Mouse (Mus musculus) myocyte (in vitro differentiated cells): Measurements from ENCODE around the gene Krtap1-3. TPM values are rescaled to one million over a fixed set of nuclear protein-coding genes. Genes with fewer than 3 reads are reported as not detected.

Source experiments
- H3K27me3 ChIP-seq: one replicate; pipeline ENCODE4 v1.6.1; 2011; ENCODE audit not compliant: control insufficient read depth, insufficient read depth, insufficient read length
- H3K36me3 ChIP-seq: one replicate; pipeline ENCODE4 v1.6.1; 2011; ENCODE audit not compliant: control insufficient read depth, insufficient read depth
- H3K4me2 ChIP-seq: one replicate; pipeline ENCODE4 v1.6.1; 2011; ENCODE audit warnings: low read depth, control low read depth
- H3K4me3 ChIP-seq: one replicate; pipeline ENCODE4 v1.5.1; 2011; ENCODE audit warnings: mild to moderate bottlenecking, control low read depth, moderate library complexity
- H3K79me2 ChIP-seq: one replicate; pipeline ENCODE4 v1.6.1; 2011; ENCODE audit not compliant: control insufficient read depth, insufficient read depth
- H3ac ChIP-seq: one replicate; pipeline ENCODE4 v1.6.1; 2011; ENCODE audit not compliant: control insufficient read depth, insufficient read length
- CEBPB ChIP-seq: IDR thresholded peaks from 2 replicates; pipeline ENCODE4 v1.6.1; 2011; ENCODE audit warnings: mild to moderate bottlenecking, moderate library complexity; ENCODE audit not compliant: poor library complexity, insufficient read depth, severe bottlenecking
- E2F4 ChIP-seq: IDR thresholded peaks from one replicate; pipeline ENCODE4 v1.6.1; 2011; ENCODE audit warnings: mild to moderate bottlenecking, control low read depth, moderate library complexity; ENCODE audit not compliant: insufficient read depth
- MAX ChIP-seq: IDR thresholded peaks from one replicate; pipeline ENCODE4 v1.6.1; 2011; ENCODE audit warnings: low read depth, mild to moderate bottlenecking, control low read depth
- MYOD1 ChIP-seq, 3 experiments: IDR thresholded peaks; one replicate each; pipeline ENCODE4 v1.6.1; 2011; ENCODE audit warnings: control low read depth in 2 of 3, low read depth in 2 of 3, mild to moderate bottlenecking in 2 of 3, moderate library complexity in 1 of 3; ENCODE audit not compliant: insufficient read length in 2 of 3, control insufficient read depth in 1 of 3
- MYOG ChIP-seq, 3 experiments: IDR thresholded peaks; one replicate each; pipeline ENCODE4 v1.6.1; 2011; ENCODE audit warnings: control low read depth in 2 of 3, low read depth in 2 of 3, mild to moderate bottlenecking in 2 of 3; ENCODE audit not compliant: insufficient read length in 2 of 3, control insufficient read depth in 1 of 3, insufficient read depth in 1 of 3
- POLR2A ChIP-seq: IDR thresholded peaks from one replicate; pipeline ENCODE4 v1.6.1; 2011; ENCODE audit warnings: low read depth, mild to moderate bottlenecking, control low read depth, moderate library complexity; ENCODE audit not compliant: insufficient read length
- POLR2AphosphoS2 ChIP-seq: IDR thresholded peaks from one replicate; pipeline ENCODE4 v1.6.1; 2011; ENCODE audit warnings: low read depth, control low read depth; ENCODE audit not compliant: insufficient read length
- REST ChIP-seq: IDR thresholded peaks from one replicate; pipeline ENCODE4 v1.6.1; 2011; ENCODE audit warnings: mild to moderate bottlenecking, control low read depth, moderate library complexity; ENCODE audit not compliant: insufficient read depth, insufficient read length
- SRF ChIP-seq: IDR thresholded peaks from one replicate; pipeline ENCODE4 v1.6.1; 2011; ENCODE audit warnings: low read depth; ENCODE audit not compliant: control insufficient read depth, insufficient read length
- TCF12 ChIP-seq: IDR thresholded peaks from one replicate; pipeline ENCODE4 v1.6.1; 2011; ENCODE audit warnings: mild to moderate bottlenecking, control low read depth; ENCODE audit not compliant: poor library complexity, insufficient read depth, severe bottlenecking
- TCF3 ChIP-seq: IDR thresholded peaks from one replicate; pipeline ENCODE4 v1.6.1; 2011; ENCODE audit warnings: low read depth, control low read depth; ENCODE audit not compliant: insufficient read length
- USF1 ChIP-seq: IDR thresholded peaks from one replicate; pipeline ENCODE4 v1.6.1; 2011; ENCODE audit warnings: low read depth, mild to moderate bottlenecking, control low read depth, moderate library complexity
- polyA plus RNA-seq: library from polyadenylated mRNA; unstranded; fragments of >200 nt; fragmentation: generic; extraction: Trizol; gene quantifications from one replicate; pipeline ENCODE4 v1.2.1, GENCODE M21; 2012; ENCODE audit warnings: missing spikeins

Krtap1-3 gene
- polyA plus RNA-seq, 1 experiment, result not detected

DNA sequence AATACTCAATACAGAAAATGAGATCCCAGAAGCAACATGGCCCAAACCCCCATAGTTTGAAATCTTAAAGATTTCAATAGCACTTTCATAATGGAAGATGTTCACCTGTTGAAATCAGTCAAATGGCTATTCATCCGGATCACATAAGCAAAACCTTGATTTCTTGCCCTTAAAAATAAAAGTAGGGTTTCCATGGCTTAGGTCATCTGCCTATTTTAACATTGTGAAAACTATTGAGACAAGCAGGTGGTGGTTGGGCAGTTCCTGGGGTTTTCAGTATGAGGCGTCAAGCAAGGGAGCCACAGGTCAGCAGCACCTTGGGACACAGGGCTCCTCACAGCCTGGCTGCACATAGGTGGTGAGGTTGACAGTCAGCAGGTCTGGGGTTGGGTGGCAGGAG, 34.9 kb downstream of the Krtap1-3 start:
- TF ChIP-seq MYOD1 (IDR thresholded peaks at IDR 0.05; ENCODE audit: control insufficient read depth in 1 of 3, insufficient read length in 2 of 3, low read depth in 2 of 3) (no peak), CEBPB (no peak), TCF12 (no peak), MAX (no peak), USF1 (no peak), SRF (no peak), MYOG (IDR thresholded peaks at IDR 0.05; ENCODE audit: control insufficient read depth in 1 of 3, insufficient read depth in 1 of 3, insufficient read length in 2 of 3, low read depth in 2 of 3) (no peak), POLR2A (no peak), POLR2AphosphoS2 (no peak), REST (no peak), E2F4 (no peak), TCF3 (no peak)
- Histone ChIP-seq H3K79me2 (no peaks in the 10 kb centered on the region), H3ac (no peak overlapping the region), H3K36me3 (no peaks in the 10 kb centered on the region), H3K4me3 (no peak overlapping the region), H3K4me2 (no peak overlapping the region), H3K27me3 (no peaks in the 10 kb centered on the region)

DNA sequence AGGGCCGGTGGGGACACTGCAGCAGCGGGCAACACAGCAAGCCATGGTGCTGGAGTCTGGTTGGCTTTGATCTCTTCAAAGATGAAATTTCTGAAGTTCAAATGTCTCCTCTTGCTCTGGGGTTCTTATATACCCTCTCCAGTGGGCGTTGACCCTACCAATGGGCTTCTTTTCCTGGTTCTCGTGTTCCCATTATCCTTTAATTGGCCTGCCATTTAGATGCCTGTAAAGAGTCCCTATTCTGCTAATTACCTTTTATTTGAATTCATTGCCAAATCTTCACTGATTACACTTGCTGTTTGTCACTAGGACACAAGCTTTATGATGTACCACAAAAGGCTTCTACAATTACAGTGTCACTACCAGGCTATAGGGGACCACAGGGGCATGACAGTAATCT, 40.4 kb downstream of the Krtap1-3 start, which contains the start of gene Krtap3-3:
Krtap3-3 (minus strand) TSS at position 101 of the 400 bp plus-strand sequence.
- TF ChIP-seq USF1 (no peak), SRF (no peak)

DNA sequence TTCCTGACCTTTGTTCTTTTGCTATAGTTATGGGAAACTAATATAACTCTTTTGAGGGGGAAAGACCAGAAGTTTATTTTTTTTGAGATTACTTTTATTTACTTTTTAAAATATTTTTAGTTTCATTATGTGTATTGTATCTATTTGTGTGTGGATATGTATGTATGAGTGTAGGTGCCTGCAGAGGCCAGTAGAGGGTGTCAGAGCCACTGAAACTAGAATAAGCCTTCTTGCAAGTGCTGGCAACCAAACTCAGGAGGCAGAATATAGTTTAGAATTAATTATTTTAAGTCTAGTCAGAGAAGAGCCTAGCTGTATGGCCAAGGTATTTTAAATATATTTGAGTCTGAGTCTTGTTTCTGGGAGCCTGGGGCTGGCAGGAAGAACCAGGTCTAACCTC, 43.2 kb downstream of the Krtap1-3 start:
- TF ChIP-seq POLR2AphosphoS2, result no peak
- no peak for TF ChIP-seq MAX
- TF ChIP-seq TCF3, result no peak
- no peak for TF ChIP-seq E2F4
- TF ChIP-seq POLR2A, result no peak
- no peak for TF ChIP-seq USF1
- TF ChIP-seq MYOG (IDR thresholded peaks at IDR 0.05; ENCODE audit: control insufficient read depth in 1 of 3, insufficient read depth in 1 of 3, insufficient read length in 2 of 3, low read depth in 2 of 3), result no peak
- TF ChIP-seq SRF, result no peak
- TF ChIP-seq TCF12, result no peak
- TF ChIP-seq CEBPB, result no peak
- TF ChIP-seq MYOD1 (IDR thresholded peaks at IDR 0.05; ENCODE audit: control insufficient read depth in 1 of 3, insufficient read length in 2 of 3, low read depth in 2 of 3), result no peak
- H3K27me3 ChIP-seq, result no peaks in the 10 kb centered on the region
- no peak overlapping the region for H3K4me3 ChIP-seq
- no peaks in the 10 kb centered on the region for H3K36me3 ChIP-seq
- H3K79me2 ChIP-seq, result no peaks in the 10 kb centered on the region
- H3ac ChIP-seq, result no peak overlapping the region
- no peak overlapping the region for H3K4me2 ChIP-seq

More for the DNA sequence above, 40.4 kb downstream of the Krtap1-3 start, which contains the start of gene Krtap3-3:
- no peaks in the 10 kb centered on the region for H3K79me2 ChIP-seq
- H3K36me3 ChIP-seq, result no peaks in the 10 kb centered on the region
- no peak within 1 kb of the TSS for H3ac ChIP-seq
- H3K4me3 ChIP-seq, result no peak within 1 kb of the TSS
- H3K4me2 ChIP-seq, result no peak within 1 kb of the TSS
- H3K27me3 ChIP-seq, result no peaks in the 10 kb centered on the region

Other genes with a start within 250 kb of the Krtap1-3 start
- gene Krt27, start 240.2 kb downstream of the Krtap1-3 start, polyA plus RNA-seq, result not detected
- gene Krt28, start 216.4 kb downstream of the Krtap1-3 start, polyA plus RNA-seq, result 0.04 TPM
- 6.7 TPM for gene Krt10, start 202.0 kb downstream of the Krtap1-3 start, polyA plus RNA-seq
- not detected for gene Krt12, start 169.1 kb downstream of the Krtap1-3 start, polyA plus RNA-seq
- not detected for gene Krt20, start 153.2 kb downstream of the Krtap1-3 start, polyA plus RNA-seq
- 0.02 TPM for gene Krt23, start 98.2 kb downstream of the Krtap1-3 start, polyA plus RNA-seq
- gene Krt39, start 70.0 kb downstream of the Krtap1-3 start, polyA plus RNA-seq, result not detected
- gene Krt40, start 48.2 kb downstream of the Krtap1-3 start, polyA plus RNA-seq, result not detected
- gene Krtap3-3, start 40.5 kb downstream of the Krtap1-3 start, polyA plus RNA-seq, result not detected
- gene Krtap3-2, start 34.5 kb downstream of the Krtap1-3 start, polyA plus RNA-seq, result not detected
- gene Gm11939, start 31.9 kb downstream of the Krtap1-3 start, polyA plus RNA-seq, result not detected
- not detected for gene Krtap3-1, start 24.7 kb downstream of the Krtap1-3 start, polyA plus RNA-seq
- gene Krtap1-5, start 10.3 kb downstream of the Krtap1-3 start, polyA plus RNA-seq, result not detected
- gene Krtap1-4, start 7.7 kb downstream of the Krtap1-3 start, polyA plus RNA-seq, result not detected
- not detected for gene Krtap9-3, start 6.8 kb upstream of the Krtap1-3 start, polyA plus RNA-seq
- not detected for gene Gm11938, start 12.0 kb upstream of the Krtap1-3 start, polyA plus RNA-seq
- gene Gm11937, start 18.9 kb upstream of the Krtap1-3 start, polyA plus RNA-seq, result not detected
- gene Krtap2-4, start 23.5 kb upstream of the Krtap1-3 start, polyA plus RNA-seq, result not detected
- gene Gm11562, start 29.1 kb upstream of the Krtap1-3 start, polyA plus RNA-seq, result not detected
- gene Krtap4-1, start 36.9 kb upstream of the Krtap1-3 start, polyA plus RNA-seq, result not detected
- not detected for gene Krtap4-2, start 43.7 kb upstream of the Krtap1-3 start, polyA plus RNA-seq
- not detected for gene Krtap4-7, start 52.8 kb upstream of the Krtap1-3 start, polyA plus RNA-seq
- gene Gm11555, start 58.9 kb upstream of the Krtap1-3 start, polyA plus RNA-seq, result not detected
- gene Gm11563, start 67.6 kb upstream of the Krtap1-3 start, polyA plus RNA-seq, result not detected
- gene Krtap4-6, start 74.6 kb upstream of the Krtap1-3 start, polyA plus RNA-seq, result not detected
- not detected for gene Gm14190, start 99.4 kb upstream of the Krtap1-3 start, polyA plus RNA-seq
- gene Gm14180, start 143.0 kb upstream of the Krtap1-3 start, polyA plus RNA-seq, result not detected
- gene Gm11595, start 181.6 kb upstream of the Krtap1-3 start, polyA plus RNA-seq, result not detected
- gene Krtap4-8, start 189.4 kb upstream of the Krtap1-3 start, polyA plus RNA-seq, result not detected
- not detected for gene Krtap4-9, start 193.9 kb upstream of the Krtap1-3 start, polyA plus RNA-seq
- gene Gm11596, start 202.1 kb upstream of the Krtap1-3 start, polyA plus RNA-seq, result not detected
- not detected for gene Gm11569, start 207.6 kb upstream of the Krtap1-3 start, polyA plus RNA-seq
- gene Gm11554, start 213.1 kb upstream of the Krtap1-3 start, polyA plus RNA-seq, result not detected
- gene Krtap4-13, start 218.6 kb upstream of the Krtap1-3 start, polyA plus RNA-seq, result not detected
- gene Gm11564, start 224.3 kb upstream of the Krtap1-3 start, polyA plus RNA-seq, result not detected
- not detected for gene 2300003K06Rik, start 246.7 kb upstream of the Krtap1-3 start, polyA plus RNA-seq